ENCODE assay signal across 8 mouse cellular contexts in the genomic region with DNA sequence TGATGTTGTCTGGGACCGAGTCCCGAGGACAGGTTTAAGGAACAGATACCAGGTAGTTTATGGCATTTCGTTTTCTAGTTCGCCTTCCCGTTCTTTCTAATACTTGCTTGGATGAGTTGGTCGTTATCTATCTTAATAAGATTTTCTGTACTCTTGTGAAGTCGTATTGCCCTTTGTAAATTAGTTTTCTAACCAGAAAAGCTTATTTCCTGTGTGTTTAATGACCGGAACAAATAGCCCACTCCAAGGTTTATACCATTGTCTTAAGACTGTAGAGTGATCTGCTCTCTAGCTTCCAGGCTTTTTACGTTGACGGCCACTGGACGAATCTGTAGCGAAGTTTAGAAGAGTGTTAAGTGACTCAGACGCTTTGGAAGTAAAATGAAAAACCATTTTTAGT. TPM values are rescaled to one million over a fixed set of nuclear protein-coding genes. Genes with fewer than 3 reads are reported as not detected.
DNase-seq lines count a peak whose midpoint lies in the region; ATAC-seq and TF ChIP-seq lines count a peak whose summit lies in the region.

No protein-coding gene starts in this region.

- no peak for ATAC-seq in heart, embryonic 15.5 days (replicated peaks; ENCODE audit: insufficient number of reproducible peaks, insufficient read depth, low FRiP score, low read depth)
- no peak for ATAC-seq in liver, postnatal 0 days

- peak overlapping the region; percentile 89 for H3K27ac ChIP-seq in heart, embryonic 15.5 days
- H3K27ac ChIP-seq in liver, postnatal 0 days (ENCODE audit: low read depth), result peak overlapping the region; percentile 83

- peak overlapping the region; percentile 92 for H3K9ac ChIP-seq in heart, embryonic 15.5 days
- H3K9ac ChIP-seq in liver, postnatal 0 days (replicated peaks), result peak overlapping the region; percentile 83

- TF ChIP-seq EP300 in liver, postnatal 0 days (IDR thresholded peaks at IDR 0.05; ENCODE audit: low read depth), result no peak

- no peak for TF ChIP-seq CTCF in liver, postnatal 0 days (IDR thresholded peaks at IDR 0.05; ENCODE audit: low read depth)

- H3K27me3 ChIP-seq in heart, embryonic 15.5 days, result no peaks in the 10 kb centered on the region
- H3K27me3 ChIP-seq in liver, postnatal 0 days (ENCODE audit: insufficient read depth, low read length), result no peaks in the 10 kb centered on the region

- H3K4me3 ChIP-seq in heart, embryonic 15.5 days, result peak overlapping the region; percentile 81
- peak overlapping the region; percentile 77 for H3K4me3 ChIP-seq in liver, postnatal 0 days (ENCODE audit: low read depth, low read length)

- DNase-seq in embryo, embryonic 10.5 days (ENCODE audit: low spot score), result peak; percentile 51
- no peak for DNase-seq in embryo, embryonic 10 days (ENCODE audit: low spot score)
- DNase-seq in A20 (ENCODE audit: low read depth, low spot score), result peak; percentile 73
- no peak for DNase-seq in liver, postnatal 0 days
- no peak for DNase-seq in cerebellum, adult 8-10 months
- no peak for DNase-seq in left cerebral cortex, adult 18-20 months (ENCODE audit: low spot score in 2 of 2)
- no peak for DNase-seq in urinary bladder, adult 18-20 months (ENCODE audit: low spot score in 2 of 2)

- no peaks in the 10 kb centered on the region for H3K36me3 ChIP-seq in heart, embryonic 15.5 days
- H3K36me3 ChIP-seq in liver, postnatal 0 days (replicated peaks; ENCODE audit: insufficient read depth, low read length), result no peaks in the 10 kb centered on the region

- 1% methylated on average over 13 of the region's 13 CpGs for WGBS in heart, embryonic 15.5 days
- 8% methylated on average over 13 of the region's 13 CpGs for WGBS in liver, postnatal 0 days (ENCODE audit: insufficient replicate concordance)

- H3K4me2 ChIP-seq in heart, embryonic 15.5 days, result peak overlapping the region; percentile 67
- peak overlapping the region; percentile 77 for H3K4me2 ChIP-seq in liver, postnatal 0 days (ENCODE audit: low read depth, low read length)

- no peaks in the 10 kb centered on the region for H3K9me3 ChIP-seq in heart, embryonic 15.5 days (replicated peaks)
- H3K9me3 ChIP-seq in liver, postnatal 0 days (ENCODE audit: low read length), result no peaks in the 10 kb centered on the region

- H3K4me1 ChIP-seq in heart, embryonic 15.5 days (replicated peaks), result peaks cover 21% of the 10 kb centered on the region
- peaks cover 8% of the 10 kb centered on the region for H3K4me1 ChIP-seq in liver, postnatal 0 days (ENCODE audit: insufficient read depth)

RNA-seq across cellular contexts. Expression of gene Plekha1, which starts 1.1 kb away (rescaled TPM):
- polyA plus RNA-seq in heart, embryonic 15.5 days (2015; fragmentation: Nextera tagmentation; extraction: Ambion mirVana), result 50.0 and 53.9 TPM in 2 replicates
- 12.8 and 15.8 TPM in 2 replicates for polyA plus RNA-seq in liver, postnatal 0 days (2015; fragmentation: Nextera tagmentation; extraction: Ambion mirVana)
- total RNA-seq in left cerebral cortex, adult 18-20 months (2021), result 10 to 100 TPM; 85.4 to 92.8 TPM

Comparison
In these comparisons a context has a peak if more than half of its experiments do, and no peak if none do; other contexts are left out.
1. DNase-seq: peak in embryo, embryonic 10.5 days (single experiment) and A20 (single experiment); none in embryo, embryonic 10 days (single experiment), liver, postnatal 0 days (single experiment), cerebellum, adult 8-10 months (single experiment), left cerebral cortex, adult 18-20 months (0 of 2) and urinary bladder, adult 18-20 months (0 of 2).